Mouse (Mus musculus): Measurements from ENCODE around the gene Gm45140.

- no peak for TF ChIP-seq CTCF (IDR thresholded peaks at IDR 0.05; ENCODE audit: borderline replicate concordance, extremely low read depth, insufficient read depth, insufficient read length)
- TF ChIP-seq POLR2A (IDR thresholded peaks at IDR 0.05; ENCODE audit: borderline replicate concordance, extremely low read depth, insufficient read depth, insufficient read length, poor library complexity, severe bottlenecking) = no peak
Measured at GRCm38 (mm10) chr6:87857071-87857470, 21.5 kb upstream of the Gm45140 start.
